Mouse (Mus musculus): ENCODE data around the gene C8a. TPM values are rescaled to one million over a fixed set of nuclear protein-coding genes. Genes with fewer than 3 reads are reported as not detected.

C8a gene
- polyA plus RNA-seq, 1 experiment from 2014 or later = not detected

GRCm38 (mm10) chr4:104804100-104804499, 72.1 kb downstream of the C8a start:
- H3K9ac ChIP-seq (replicated peaks) = no peak overlapping the region
- H3K4me3 ChIP-seq (replicated peaks) = no peak overlapping the region
- H3K4me2 ChIP-seq (replicated peaks) = no peak overlapping the region
- no peaks in the 10 kb centered on the region for H3K9me3 ChIP-seq
- H3K4me1 ChIP-seq (replicated peaks) = 0 out of 2 replicates have a peak, but pooled peaks cover 4% of the 10 kb centered on the region
- 85% methylated on average over 4 of the region's 4 CpGs for WGBS
- H3K27me3 ChIP-seq = no peaks in the 10 kb centered on the region
- H3K36me3 ChIP-seq = no peaks in the 10 kb centered on the region
- H3K27ac ChIP-seq = no peak overlapping the region
- no peak for ATAC-seq

GRCm38 (mm10) chr4:104801625-104802024, 74.6 kb downstream of the C8a start:
- no peak for ATAC-seq

GRCm38 (mm10) chr4:104798951-104799350, 77.2 kb downstream of the C8a start:
- H3K27me3 ChIP-seq = no peaks in the 10 kb centered on the region
- H3K4me2 ChIP-seq (replicated peaks) = no peak overlapping the region
- H3K36me3 ChIP-seq = no peaks in the 10 kb centered on the region
- H3K4me1 ChIP-seq (replicated peaks) = 0 out of 2 replicates have a peak, but pooled peaks cover 4% of the 10 kb centered on the region
- H3K4me3 ChIP-seq (replicated peaks) = no peak overlapping the region
- no peaks in the 10 kb centered on the region for H3K9me3 ChIP-seq
- no peak overlapping the region for H3K27ac ChIP-seq
- no peak overlapping the region for H3K9ac ChIP-seq (replicated peaks)
- WGBS = 86% methylated on average over 9 of the region's 9 CpGs
- no peak for ATAC-seq

More at GRCm38 (mm10) chr4:104801625-104802024, 74.6 kb downstream of the C8a start:
- Histone ChIP-seq H3K4me3 (replicated peaks) (no peak overlapping the region), H3K27ac (no peak overlapping the region), H3K4me2 (replicated peaks) (no peak overlapping the region), H3K27me3 (no peaks in the 10 kb centered on the region), H3K4me1 (replicated peaks) (0 out of 2 replicates have a peak, but pooled peaks cover 8% of the 10 kb centered on the region), H3K9me3 (no peaks in the 10 kb centered on the region), H3K9ac (replicated peaks) (no peak overlapping the region), H3K36me3 (no peaks in the 10 kb centered on the region)
- WGBS = 88% methylated on average over 3 of the region's 3 CpGs

- Histone ChIP-seq H3K27ac (no peak overlapping the region), H3K4me2 (replicated peaks) (no peak overlapping the region), H3K9me3 (no peaks in the 10 kb centered on the region), H3K9ac (replicated peaks) (no peak overlapping the region), H3K27me3 (no peaks in the 10 kb centered on the region), H3K36me3 (no peaks in the 10 kb centered on the region), H3K4me1 (replicated peaks) (no peaks in the 10 kb centered on the region), H3K4me3 (replicated peaks) (no peak overlapping the region)
- 85% methylated on average over 4 of the region's 4 CpGs for WGBS
- no peak for ATAC-seq
Observed at GRCm38 (mm10) chr4:104792111-104792510, 84.1 kb downstream of the C8a start.

GRCm38 (mm10) chr4:104782346-104782745, 93.9 kb downstream of the C8a start:
- Histone ChIP-seq H3K4me2 (replicated peaks) (no peak overlapping the region), H3K9me3 (no peaks in the 10 kb centered on the region), H3K36me3 (no peaks in the 10 kb centered on the region), H3K27me3 (no peaks in the 10 kb centered on the region), H3K27ac (no peak overlapping the region), H3K4me1 (replicated peaks) (no peaks in the 10 kb centered on the region), H3K4me3 (replicated peaks) (no peak overlapping the region), H3K9ac (replicated peaks) (no peak overlapping the region)
- no peak for ATAC-seq
- 90% methylated on average over 4 of the region's 4 CpGs for WGBS

- Histone ChIP-seq H3K4me1 (replicated peaks) (no peaks in the 10 kb centered on the region), H3K9me3 (no peaks in the 10 kb centered on the region), H3K9ac (replicated peaks) (no peak overlapping the region), H3K4me2 (replicated peaks) (no peak overlapping the region), H3K36me3 (no peaks in the 10 kb centered on the region), H3K4me3 (replicated peaks) (no peak overlapping the region), H3K27ac (no peak overlapping the region), H3K27me3 (no peaks in the 10 kb centered on the region)
- no peak for ATAC-seq
- WGBS = 89% methylated on average over 3 of the region's 3 CpGs
Observed at GRCm38 (mm10) chr4:104781441-104781840, 94.8 kb downstream of the C8a start.

GRCm38 (mm10) chr4:104779460-104779859, 96.7 kb downstream of the C8a start:
- H3K4me2 ChIP-seq (replicated peaks) = no peak overlapping the region
- 88% methylated on average over 5 of the region's 5 CpGs for WGBS
- no peak for ATAC-seq
- no peaks in the 10 kb centered on the region for H3K9me3 ChIP-seq
- H3K36me3 ChIP-seq = no peaks in the 10 kb centered on the region
- no peak overlapping the region for H3K4me3 ChIP-seq (replicated peaks)
- H3K27me3 ChIP-seq = no peaks in the 10 kb centered on the region
- no peaks in the 10 kb centered on the region for H3K4me1 ChIP-seq (replicated peaks)
- H3K27ac ChIP-seq = no peak overlapping the region
- H3K9ac ChIP-seq (replicated peaks) = no peak overlapping the region

- WGBS = 27% methylated on average over 3 of the region's 3 CpGs
- Histone ChIP-seq H3K36me3 (no peaks in the 10 kb centered on the region), H3K27me3 (no peaks in the 10 kb centered on the region), H3K4me2 (replicated peaks) (no peak overlapping the region), H3K9me3 (no peaks in the 10 kb centered on the region), H3K4me3 (replicated peaks) (no peak overlapping the region), H3K4me1 (replicated peaks) (no peaks in the 10 kb centered on the region), H3K27ac (no peak overlapping the region), H3K9ac (replicated peaks) (no peak overlapping the region)
- ATAC-seq = no peak
Observed at GRCm38 (mm10) chr4:104775601-104776000, 100.6 kb downstream of the C8a start.

GRCm38 (mm10) chr4:104770331-104770730, 105.9 kb downstream of the C8a start:
- 69% methylated on average over 4 of the region's 4 CpGs for WGBS
- peaks cover 3% of the 10 kb centered on the region; the same call in 1 of the 2 replicates for H3K4me1 ChIP-seq (replicated peaks)
- H3K9me3 ChIP-seq = no peaks in the 10 kb centered on the region
- 0 out of 2 replicates have a peak, but pooled peaks have one; percentile 3 for ATAC-seq
- no peak overlapping the region for H3K4me2 ChIP-seq (replicated peaks)
- no peak overlapping the region for H3K27ac ChIP-seq
- no peaks in the 10 kb centered on the region for H3K27me3 ChIP-seq
- no peak overlapping the region for H3K9ac ChIP-seq (replicated peaks)
- no peaks in the 10 kb centered on the region for H3K36me3 ChIP-seq
- no peak overlapping the region for H3K4me3 ChIP-seq (replicated peaks)

GRCm38 (mm10) chr4:104769602-104770001, 106.6 kb downstream of the C8a start:
- H3K4me2 ChIP-seq (replicated peaks) = no peak overlapping the region

GRCm38 (mm10) chr4:104768190-104768589, 108.0 kb downstream of the C8a start:
- no peak overlapping the region for H3K27ac ChIP-seq
- 83% methylated on average over 4 of the region's 4 CpGs for WGBS
- no peak for ATAC-seq
- no peaks in the 10 kb centered on the region for H3K36me3 ChIP-seq
- H3K4me3 ChIP-seq (replicated peaks) = no peak overlapping the region
- no peak overlapping the region for H3K4me2 ChIP-seq (replicated peaks)
- H3K27me3 ChIP-seq = no peaks in the 10 kb centered on the region
- H3K4me1 ChIP-seq (replicated peaks) = peaks cover 3% of the 10 kb centered on the region; the same call in 1 of the 2 replicates
- H3K9ac ChIP-seq (replicated peaks) = no peak overlapping the region
- no peaks in the 10 kb centered on the region for H3K9me3 ChIP-seq

More at GRCm38 (mm10) chr4:104769602-104770001, 106.6 kb downstream of the C8a start:
- no peaks in the 10 kb centered on the region for H3K36me3 ChIP-seq
- H3K27me3 ChIP-seq = no peaks in the 10 kb centered on the region
- H3K27ac ChIP-seq = no peak overlapping the region
- no peak overlapping the region for H3K9ac ChIP-seq (replicated peaks)
- H3K4me3 ChIP-seq (replicated peaks) = no peak overlapping the region
- 81% methylated on average over 8 of the region's 8 CpGs for WGBS
- no peaks in the 10 kb centered on the region for H3K9me3 ChIP-seq
- ATAC-seq = 0 out of 2 replicates have a peak, but pooled peaks have one; percentile 40
- peaks cover 3% of the 10 kb centered on the region; the same call in 1 of the 2 replicates for H3K4me1 ChIP-seq (replicated peaks)

GRCm38 (mm10) chr4:104766065-104766464, 110.1 kb downstream of the C8a start, which contains the start of gene C8b:
C8b (plus strand) TSS chr4:104766317.
- H3K9ac ChIP-seq (replicated peaks) = no peak within 1 kb of the TSS
- no peak within 1 kb of the TSS for H3K27ac ChIP-seq
- H3K27me3 ChIP-seq = no peaks in the 10 kb centered on the region
- no peak within 1 kb of the TSS for H3K4me2 ChIP-seq (replicated peaks)
- 91% methylated on average over 8 of the region's 8 CpGs for WGBS
- no peaks in the 10 kb centered on the region for H3K9me3 ChIP-seq
- H3K36me3 ChIP-seq = no peaks in the 10 kb centered on the region
- ATAC-seq = no peak
- no peak within 1 kb of the TSS for H3K4me3 ChIP-seq (replicated peaks)
- peaks cover 9% of the 10 kb centered on the region for H3K4me1 ChIP-seq (replicated peaks)

Measured in midbrain, embryonic 13.5 days (tissue).